Mouse (Mus musculus): Measurements from ENCODE around the gene A530032D15Rik. TPM values are rescaled to one million over a fixed set of nuclear protein-coding genes. Genes with fewer than 3 reads are reported as not detected.
"Not testable (repeated sequence)": the region's sequence is repeated elsewhere in the genome, so short reads cannot be mapped to it uniquely, and the experiment has no call there.

The A530032D15Rik gene
- polyA plus RNA-seq (2012; rRNA removed) = not detected in 2 replicates

- not testable (repeated sequence) for H3K4me1 ChIP-seq (ENCODE audit: control insufficient read depth, insufficient read depth, low read length); H3K36me3 ChIP-seq (ENCODE audit: control insufficient read depth, insufficient read depth, low read length); H3K4me3 ChIP-seq (ENCODE audit: control insufficient read depth, low read depth, low read length); H3K27me3 ChIP-seq (ENCODE audit: control insufficient read depth, insufficient read depth, low read length); H3K27ac ChIP-seq (ENCODE audit: control insufficient read depth, insufficient read depth, low read depth, low read length)
Observed at GRCm38 (mm10) chr1:85109753-85110152, at the start of gene A530032D15Rik. Gene A530032D15Rik, minus strand, starts transcription at chr1:85109853.

DNA sequence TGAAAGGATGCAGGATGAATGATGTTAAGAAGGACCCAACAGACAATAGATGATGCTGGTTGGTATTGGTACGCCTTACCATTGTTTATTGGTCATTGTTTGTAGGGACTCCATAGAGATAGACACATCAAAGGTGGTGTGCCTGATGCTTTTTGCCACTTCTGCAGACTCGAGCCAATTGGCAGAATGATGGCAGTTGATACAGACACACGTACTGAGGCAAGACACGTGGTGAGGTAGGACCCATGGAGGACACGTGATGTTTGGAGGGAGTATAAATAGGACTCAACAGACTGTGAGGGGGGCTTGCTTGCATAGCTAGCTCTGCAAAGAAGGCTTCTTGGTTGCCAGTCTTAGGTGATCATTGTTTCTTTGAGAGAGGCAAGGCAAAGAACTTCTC is 45.5 kb upstream of the A530032D15Rik start:
- H3K4me3 ChIP-seq (ENCODE audit: control insufficient read depth, low read depth, low read length); H3K27me3 ChIP-seq (ENCODE audit: control insufficient read depth, insufficient read depth, low read length); H3K27ac ChIP-seq (ENCODE audit: control insufficient read depth, insufficient read depth, low read depth, low read length); H3K4me1 ChIP-seq (ENCODE audit: control insufficient read depth, insufficient read depth, low read length); H3K36me3 ChIP-seq (ENCODE audit: control insufficient read depth, insufficient read depth, low read length): not testable (repeated sequence)

GRCm38 (mm10) chr1:85133671-85134070 is 24.0 kb upstream of the A530032D15Rik start:
- H3K4me3 ChIP-seq (ENCODE audit: control insufficient read depth, low read depth, low read length); H3K27ac ChIP-seq (ENCODE audit: control insufficient read depth, insufficient read depth, low read depth, low read length); H3K4me1 ChIP-seq (ENCODE audit: control insufficient read depth, insufficient read depth, low read length); H3K36me3 ChIP-seq (ENCODE audit: control insufficient read depth, insufficient read depth, low read length); H3K27me3 ChIP-seq (ENCODE audit: control insufficient read depth, insufficient read depth, low read length): not testable (repeated sequence)

DNA sequence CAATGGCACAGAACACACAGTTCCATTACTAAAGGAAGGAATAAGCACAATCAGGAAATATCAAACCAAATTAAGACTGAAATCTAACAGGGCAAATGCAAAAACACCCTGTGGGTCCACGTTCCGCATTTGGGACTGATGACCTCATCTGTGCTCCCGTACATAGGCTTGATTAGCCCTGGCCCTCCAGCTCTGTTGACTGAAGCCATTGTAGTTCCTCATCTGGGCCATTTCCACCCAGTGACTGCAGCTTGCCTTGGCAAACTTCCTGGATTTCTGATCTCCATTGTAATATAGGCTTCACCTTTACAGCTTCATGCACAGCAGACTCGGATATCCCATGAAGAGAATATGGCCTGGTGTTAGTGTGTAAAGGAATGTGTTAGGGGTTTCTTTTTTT is 12.2 kb upstream of the A530032D15Rik start:
- not testable (repeated sequence) for H3K4me1 ChIP-seq (ENCODE audit: control insufficient read depth, insufficient read depth, low read length); H3K27me3 ChIP-seq (ENCODE audit: control insufficient read depth, insufficient read depth, low read length); H3K27ac ChIP-seq (ENCODE audit: control insufficient read depth, insufficient read depth, low read depth, low read length); H3K36me3 ChIP-seq (ENCODE audit: control insufficient read depth, insufficient read depth, low read length); H3K4me3 ChIP-seq (ENCODE audit: control insufficient read depth, low read depth, low read length)

- H3K27ac ChIP-seq (ENCODE audit: control insufficient read depth, insufficient read depth, low read depth, low read length); H3K27me3 ChIP-seq (ENCODE audit: control insufficient read depth, insufficient read depth, low read length); H3K4me1 ChIP-seq (ENCODE audit: control insufficient read depth, insufficient read depth, low read length); H3K4me3 ChIP-seq (ENCODE audit: control insufficient read depth, low read depth, low read length); H3K36me3 ChIP-seq (ENCODE audit: control insufficient read depth, insufficient read depth, low read length): not testable (repeated sequence)
Observed at GRCm38 (mm10) chr1:85118341-85118740, 8.7 kb upstream of the A530032D15Rik start.

DNA sequence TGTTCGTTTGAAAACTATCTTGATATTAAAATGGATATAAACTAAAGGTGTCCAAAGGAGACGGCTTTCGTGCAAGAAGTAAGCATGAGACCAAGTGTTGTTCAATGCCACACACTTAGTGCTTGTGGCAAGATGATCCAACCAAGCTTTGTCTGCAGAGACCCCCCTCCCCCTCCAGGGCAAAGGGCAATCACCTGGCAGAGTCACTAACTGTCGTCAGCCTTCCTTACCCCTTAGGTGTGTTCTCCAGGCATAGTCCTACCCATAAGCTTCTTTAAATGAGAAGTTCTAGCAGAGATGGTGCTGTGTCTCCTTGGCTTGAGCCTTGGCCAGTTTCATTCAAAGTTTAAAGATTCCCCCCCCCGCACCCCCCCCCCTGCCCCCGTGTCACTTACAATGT is 7.9 kb upstream of the A530032D15Rik start:
- H3K27me3 ChIP-seq (ENCODE audit: control insufficient read depth, insufficient read depth, low read length); H3K4me1 ChIP-seq (ENCODE audit: control insufficient read depth, insufficient read depth, low read length); H3K27ac ChIP-seq (ENCODE audit: control insufficient read depth, insufficient read depth, low read depth, low read length); H3K36me3 ChIP-seq (ENCODE audit: control insufficient read depth, insufficient read depth, low read length); H3K4me3 ChIP-seq (ENCODE audit: control insufficient read depth, low read depth, low read length): not testable (repeated sequence)

DNA sequence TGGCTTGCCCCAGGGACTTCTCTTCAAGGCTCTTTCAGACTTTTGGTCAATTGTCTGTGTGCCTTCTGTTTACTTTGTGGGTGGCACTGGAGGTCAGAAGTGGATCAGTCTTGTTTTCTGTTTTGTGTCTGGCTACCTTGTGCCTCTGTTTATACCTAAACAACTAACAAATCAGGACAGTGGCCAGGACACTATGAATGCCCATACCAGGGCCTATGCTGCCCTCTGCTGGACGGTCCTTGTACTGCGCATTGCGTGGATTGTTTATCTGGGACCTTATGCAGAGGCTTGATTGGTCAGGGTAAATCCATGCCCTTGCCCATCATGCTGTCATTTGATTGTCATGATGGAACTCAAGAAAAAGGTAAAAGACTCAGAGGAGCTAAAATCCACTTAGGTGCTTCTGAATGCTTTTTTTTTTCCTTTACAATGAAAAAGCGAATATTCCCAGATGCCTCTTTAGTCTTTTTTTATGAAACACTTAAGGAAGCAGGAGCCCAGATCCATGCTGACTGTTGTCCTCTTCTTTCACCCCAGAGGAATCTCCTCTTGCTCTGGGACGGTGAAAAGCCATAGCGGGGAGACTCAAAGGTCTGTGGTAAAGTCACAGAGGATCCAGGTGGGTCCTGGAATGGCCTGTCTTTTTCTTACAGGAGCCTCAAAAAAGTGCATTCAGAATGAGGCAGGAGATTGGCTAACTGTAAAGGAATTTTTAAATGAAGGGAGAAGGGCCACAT is 5.2 kb upstream of the A530032D15Rik start:
- not testable (repeated sequence) for H3K4me1 ChIP-seq (ENCODE audit: control insufficient read depth, insufficient read depth, low read length); H3K27me3 ChIP-seq (ENCODE audit: control insufficient read depth, insufficient read depth, low read length); H3K36me3 ChIP-seq (ENCODE audit: control insufficient read depth, insufficient read depth, low read length); H3K27ac ChIP-seq (ENCODE audit: control insufficient read depth, insufficient read depth, low read depth, low read length); H3K4me3 ChIP-seq (ENCODE audit: control insufficient read depth, low read depth, low read length)

DNA sequence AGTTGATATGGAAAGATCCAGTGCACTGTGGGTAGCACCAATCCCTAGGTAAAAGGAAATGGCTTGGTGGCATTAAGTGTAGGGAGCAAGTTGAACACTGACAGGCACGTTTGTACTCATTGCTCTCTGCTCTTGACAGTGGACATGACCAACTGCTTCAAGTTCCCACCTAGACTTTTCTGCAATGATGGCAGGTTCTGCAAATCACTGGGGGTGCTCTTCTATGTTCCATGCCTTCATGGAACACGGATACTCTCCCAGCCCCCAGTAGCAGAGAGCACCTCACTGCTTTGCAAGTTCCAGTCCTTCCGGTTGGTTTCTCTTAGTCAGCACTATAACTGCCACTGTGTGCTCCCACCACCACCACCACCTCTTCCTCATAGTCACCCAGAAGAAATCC is 4.4 kb upstream of the A530032D15Rik start:
- H3K4me1 ChIP-seq (ENCODE audit: control insufficient read depth, insufficient read depth, low read length); H3K36me3 ChIP-seq (ENCODE audit: control insufficient read depth, insufficient read depth, low read length); H3K27ac ChIP-seq (ENCODE audit: control insufficient read depth, insufficient read depth, low read depth, low read length); H3K4me3 ChIP-seq (ENCODE audit: control insufficient read depth, low read depth, low read length); H3K27me3 ChIP-seq (ENCODE audit: control insufficient read depth, insufficient read depth, low read length): not testable (repeated sequence)

DNA sequence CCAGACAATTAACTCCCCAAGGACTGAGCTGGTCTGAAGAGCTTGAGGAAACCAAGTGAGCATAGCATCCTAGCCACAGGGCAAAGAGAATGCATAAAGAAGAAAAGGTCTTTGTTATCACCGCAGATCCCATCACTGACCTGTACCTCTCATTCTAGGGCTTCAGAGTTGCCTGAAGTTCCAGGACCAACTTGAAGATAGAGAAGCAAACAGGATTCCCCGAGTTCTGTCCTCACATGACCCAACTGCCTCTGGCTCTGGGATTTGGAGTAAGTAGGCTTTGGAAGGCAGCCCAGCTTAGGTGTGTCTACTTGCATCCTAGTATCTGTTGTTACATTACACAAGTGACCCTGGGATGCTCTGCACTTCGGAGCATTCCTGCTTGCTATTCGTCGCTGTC is 3.2 kb upstream of the A530032D15Rik start:
- H3K36me3 ChIP-seq (ENCODE audit: control insufficient read depth, insufficient read depth, low read length); H3K4me1 ChIP-seq (ENCODE audit: control insufficient read depth, insufficient read depth, low read length); H3K27ac ChIP-seq (ENCODE audit: control insufficient read depth, insufficient read depth, low read depth, low read length); H3K4me3 ChIP-seq (ENCODE audit: control insufficient read depth, low read depth, low read length); H3K27me3 ChIP-seq (ENCODE audit: control insufficient read depth, insufficient read depth, low read length): not testable (repeated sequence)

DNA sequence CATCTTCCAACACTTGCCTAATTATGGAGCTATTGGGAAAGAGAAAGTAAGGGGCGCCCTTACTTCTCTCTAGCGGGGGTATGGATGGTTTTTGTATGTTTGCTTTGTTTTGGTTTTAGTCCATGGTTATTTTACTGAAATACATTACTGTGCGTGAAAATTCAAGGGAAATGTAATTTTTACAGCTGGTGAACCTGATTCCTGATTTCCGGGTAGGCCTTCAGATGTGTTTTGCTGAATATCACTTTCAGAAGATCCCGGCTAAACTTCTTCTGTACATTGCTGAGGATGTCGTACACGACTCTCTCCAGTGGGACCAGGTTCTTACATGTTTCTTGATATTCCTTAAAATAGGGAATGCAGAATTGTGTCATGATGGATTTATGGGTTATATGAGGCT is 2.6 kb upstream of the A530032D15Rik start:
- not testable (repeated sequence) for H3K4me3 ChIP-seq (ENCODE audit: control insufficient read depth, low read depth, low read length); H3K36me3 ChIP-seq (ENCODE audit: control insufficient read depth, insufficient read depth, low read length)

DNA sequence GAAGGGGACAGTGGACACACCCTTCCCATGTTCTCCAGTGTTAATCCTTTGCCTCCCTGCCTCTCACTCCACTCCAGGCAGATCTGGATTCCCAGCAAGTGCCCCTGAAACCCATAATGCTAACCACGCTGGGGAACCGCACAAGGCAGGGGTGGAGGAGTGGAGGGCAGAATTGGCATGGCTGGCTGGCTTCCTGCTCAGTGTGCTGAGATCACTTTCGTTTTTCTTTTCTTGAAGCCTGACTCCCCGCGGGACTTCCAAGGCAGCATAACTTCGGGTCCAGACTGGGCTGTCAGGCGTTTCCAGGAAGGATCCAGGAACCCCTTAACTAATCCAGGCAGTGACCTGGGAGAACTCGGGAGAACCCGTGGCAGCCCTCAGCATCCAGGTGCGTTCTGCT is 1.9 kb upstream of the A530032D15Rik start:
- not testable (repeated sequence) for H3K4me3 ChIP-seq (ENCODE audit: control insufficient read depth, low read depth, low read length); H3K4me1 ChIP-seq (ENCODE audit: control insufficient read depth, insufficient read depth, low read length); H3K27me3 ChIP-seq (ENCODE audit: control insufficient read depth, insufficient read depth, low read length); H3K36me3 ChIP-seq (ENCODE audit: control insufficient read depth, insufficient read depth, low read length); H3K27ac ChIP-seq (ENCODE audit: control insufficient read depth, insufficient read depth, low read depth, low read length)

More for the DNA sequence above, 2.6 kb upstream of the A530032D15Rik start:
- not testable (repeated sequence) for H3K27ac ChIP-seq (ENCODE audit: control insufficient read depth, insufficient read depth, low read depth, low read length); H3K4me1 ChIP-seq (ENCODE audit: control insufficient read depth, insufficient read depth, low read length); H3K27me3 ChIP-seq (ENCODE audit: control insufficient read depth, insufficient read depth, low read length)

GRCm38 (mm10) chr1:85110876-85111275 is 1.2 kb upstream of the A530032D15Rik start:
- not testable (repeated sequence) for H3K4me3 ChIP-seq (ENCODE audit: control insufficient read depth, low read depth, low read length); H3K36me3 ChIP-seq (ENCODE audit: control insufficient read depth, insufficient read depth, low read length); H3K27ac ChIP-seq (ENCODE audit: control insufficient read depth, insufficient read depth, low read depth, low read length); H3K27me3 ChIP-seq (ENCODE audit: control insufficient read depth, insufficient read depth, low read length); H3K4me1 ChIP-seq (ENCODE audit: control insufficient read depth, insufficient read depth, low read length)

Measured in testis, adult 2 months (tissue).